Comparison of ENCODE assay signal across 8 mouse cellular contexts in the genomic region with DNA sequence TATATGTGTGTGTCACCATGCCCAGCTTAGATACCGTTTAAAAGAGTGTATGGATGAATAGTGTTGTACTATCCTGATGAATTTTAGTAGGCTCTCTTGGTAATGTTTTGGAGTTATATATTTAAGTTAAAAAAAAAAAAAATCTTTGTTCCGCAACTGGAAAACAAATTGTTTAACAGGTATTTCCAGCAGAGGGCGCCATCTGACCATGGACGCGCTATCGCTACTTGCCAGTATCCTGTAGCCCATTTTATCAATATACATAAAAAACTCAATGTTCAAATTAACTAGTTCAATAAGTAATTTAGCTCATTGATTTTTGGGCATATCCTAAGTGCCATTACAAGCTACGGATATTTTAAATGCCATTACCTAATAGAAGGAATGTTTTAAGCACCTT. TPM values are rescaled to one million over a fixed set of nuclear protein-coding genes. Genes with fewer than 3 reads are reported as not detected.
DNase-seq lines count a peak whose midpoint lies in the region; ATAC-seq and TF ChIP-seq lines count a peak whose summit lies in the region.

No protein-coding gene starts in this region.

- no peak for ATAC-seq in intestine, postnatal 0 days
- ATAC-seq in intestine, embryonic 15.5 days: no peak
- peak; percentile 37 for ATAC-seq in CD4-positive, CD25-positive, alpha-beta regulatory T cell, adult 4 months
- peak; percentile 80 for ATAC-seq in megakaryocyte progenitor cell, adult 5-6 weeks (replicated peaks; ENCODE audit: poor library complexity)

- TF ChIP-seq CTCF in intestine, postnatal 0 days (IDR thresholded peaks at IDR 0.05; ENCODE audit: low read depth): peak; percentile 84

- WGBS in intestine, postnatal 0 days: 3% methylated on average over 7 of the region's 7 CpGs
- 3% methylated on average over 7 of the region's 7 CpGs for WGBS in intestine, embryonic 15.5 days

- no peaks in the 10 kb centered on the region for H3K9me3 ChIP-seq in intestine, postnatal 0 days (ENCODE audit: control insufficient read depth)
- H3K9me3 ChIP-seq in intestine, embryonic 15.5 days: no peaks in the 10 kb centered on the region

- H3K27ac ChIP-seq in intestine, postnatal 0 days (ENCODE audit: low read depth, low read length): no peak overlapping the region
- no peak overlapping the region for H3K27ac ChIP-seq in intestine, embryonic 15.5 days

- H3K36me3 ChIP-seq in intestine, postnatal 0 days (ENCODE audit: control insufficient read depth, insufficient read depth): no peaks in the 10 kb centered on the region
- no peaks in the 10 kb centered on the region for H3K36me3 ChIP-seq in intestine, embryonic 15.5 days

- DNase-seq in R1 (ENCODE audit: low read depth, low spot score): peak; percentile 64
- peak; percentile 90 for DNase-seq in embryo, embryonic 11 days
- peak; percentile 22 to 73 for DNase-seq in layer of hippocampus, adult 18-20 months (ENCODE audit: low spot score in 2 of 2)
- DNase-seq in yolk sac, embryonic 10.5 days (ENCODE audit: low spot score): peak; percentile 33

- H3K4me1 ChIP-seq in intestine, postnatal 0 days (replicated peaks; ENCODE audit: control insufficient read depth, insufficient read depth, low read length): no peaks in the 10 kb centered on the region
- H3K4me1 ChIP-seq in intestine, embryonic 15.5 days (replicated peaks): no peaks in the 10 kb centered on the region

- H3K9ac ChIP-seq in intestine, postnatal 0 days (ENCODE audit: low read depth, low read length): no peak overlapping the region
- no peak overlapping the region for H3K9ac ChIP-seq in intestine, embryonic 15.5 days

- no peak overlapping the region for H3K4me3 ChIP-seq in intestine, postnatal 0 days (ENCODE audit: low read depth, low read length)
- no peak overlapping the region for H3K4me3 ChIP-seq in intestine, embryonic 15.5 days (replicated peaks)

- H3K27me3 ChIP-seq in intestine, postnatal 0 days (replicated peaks; ENCODE audit: control insufficient read depth, insufficient read depth, low read length): no peaks in the 10 kb centered on the region
- no peaks in the 10 kb centered on the region for H3K27me3 ChIP-seq in intestine, embryonic 15.5 days (replicated peaks)

- H3K4me2 ChIP-seq in intestine, postnatal 0 days (replicated peaks; ENCODE audit: low read depth): no peak overlapping the region
- no peak overlapping the region for H3K4me2 ChIP-seq in intestine, embryonic 15.5 days (replicated peaks)

RNA-seq across cellular contexts. Expression of a gene that starts 14.8 kb away (rescaled TPM):
- polyA plus RNA-seq in intestine, postnatal 0 days (2015; fragmentation: Nextera tagmentation; extraction: Ambion mirVana): 118 and 119 TPM in 2 replicates
- 243 and 246 TPM in 2 replicates for polyA plus RNA-seq in intestine, embryonic 15.5 days (2015; fragmentation: Nextera tagmentation; extraction: Ambion mirVana)
- 100 to 1,000 TPM; 116 to 125 TPM for polyA plus RNA-seq in CD4-positive, CD25-positive, alpha-beta regulatory T cell, adult 4 months (2017; shearing (Covaris generic))
- total RNA-seq in layer of hippocampus, adult 18-20 months (2021): 100 to 1,000 TPM; 108 to 113 TPM
- 199 and 226 TPM in 2 replicates for total RNA-seq in megakaryocyte progenitor cell, adult 5-6 weeks (2015)
- total RNA-seq in megakaryocyte progenitor cell, adult 5-6 weeks (2017): 95.6 and 127 TPM in 2 replicates

Comparison
In these comparisons a context has a peak if more than half of its experiments do, and no peak if none do; other contexts are left out.
1. ATAC-seq: peak in CD4-positive, CD25-positive, alpha-beta regulatory T cell, adult 4 months (single experiment) and megakaryocyte progenitor cell, adult 5-6 weeks (single experiment); none in intestine, postnatal 0 days (single experiment) and intestine, embryonic 15.5 days (single experiment).
2. DNase-seq: peak in every context shown above with its lines; median percentile 90 in embryo, embryonic 11 days; 64 in R1; 48 in layer of hippocampus, adult 18-20 months; 33 in yolk sac, embryonic 10.5 days.